Mouse (Mus musculus) cortical plate, adult 2 months (tissue): ENCODE measurements around the gene 1700010B08Rik.

Experiments used
- CTCF ChIP-seq: fragments of 200-500 bp; IDR thresholded peaks from 2 replicates; pipeline ENCODE4 v1.5.1; 2011; ENCODE audit warnings: mild to moderate bottlenecking, control low read depth, low read length; ENCODE audit not compliant: insufficient read depth; ENCODE audit errors: extremely low read depth
- POLR2A ChIP-seq: fragments of 200-500 bp; IDR thresholded peaks from 2 replicates; pipeline ENCODE4 v1.6.1; 2011; ENCODE audit warnings: mild to moderate bottlenecking, low read length, control low read depth; ENCODE audit not compliant: insufficient read depth; ENCODE audit errors: extremely low read depth

GRCm38 (mm10) chr2:173737222-173737989, 18.2 kb downstream of the 1700010B08Rik start, which contains the start of gene Vapb:
- TF ChIP-seq CTCF (no peak), POLR2A (peak; percentile 49; the same call in 1 of the 2 replicates)
